Mouse (Mus musculus) c-Kit-positive CD71-positive TER-119-positive erythroid progenitor cells, embryonic 14.5 days (primary cell): Measurements from ENCODE around the gene Coq4.

Source experiments
- DNase-seq: peaks from one replicate; pipeline ENCODE4 v3.0.0-alpha.2; 2013; ENCODE audit warnings: low spot score

The Coq4 gene

DNA sequence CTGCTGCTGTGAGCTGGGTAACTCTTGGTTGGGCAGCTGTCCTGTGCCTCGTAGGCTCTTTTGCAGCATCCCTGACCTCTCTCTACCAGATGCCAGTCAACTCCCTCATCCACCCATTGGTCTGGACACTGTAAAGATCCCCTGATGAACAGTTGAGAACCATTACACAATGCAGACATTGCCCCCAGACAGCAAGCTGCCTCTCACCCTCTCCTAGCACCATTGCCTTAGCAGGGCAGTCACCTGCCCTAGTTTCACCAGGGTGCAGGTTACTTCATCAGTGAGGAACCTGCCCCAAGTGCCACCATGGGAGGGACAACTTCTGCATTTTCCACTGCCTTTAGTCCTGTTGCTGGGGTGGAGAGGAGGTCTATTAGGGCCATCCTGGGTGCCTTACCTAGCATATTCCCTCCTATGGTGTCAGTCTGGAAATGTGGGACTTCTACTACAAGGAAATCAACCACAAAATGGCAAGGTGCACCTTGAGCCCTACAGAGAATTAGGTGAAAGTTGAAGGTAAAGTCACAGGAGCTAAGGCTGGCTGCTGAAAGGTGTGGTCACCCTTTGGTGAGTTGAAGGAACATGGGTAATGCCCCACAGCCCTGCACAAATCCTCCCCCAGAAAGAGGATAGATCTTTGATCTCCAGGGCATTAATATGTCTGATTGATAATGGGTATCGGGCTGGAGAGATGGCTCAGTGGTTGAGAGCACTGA, 5.6 kb downstream of the Coq4 start:
- no peak for DNase-seq

DNA sequence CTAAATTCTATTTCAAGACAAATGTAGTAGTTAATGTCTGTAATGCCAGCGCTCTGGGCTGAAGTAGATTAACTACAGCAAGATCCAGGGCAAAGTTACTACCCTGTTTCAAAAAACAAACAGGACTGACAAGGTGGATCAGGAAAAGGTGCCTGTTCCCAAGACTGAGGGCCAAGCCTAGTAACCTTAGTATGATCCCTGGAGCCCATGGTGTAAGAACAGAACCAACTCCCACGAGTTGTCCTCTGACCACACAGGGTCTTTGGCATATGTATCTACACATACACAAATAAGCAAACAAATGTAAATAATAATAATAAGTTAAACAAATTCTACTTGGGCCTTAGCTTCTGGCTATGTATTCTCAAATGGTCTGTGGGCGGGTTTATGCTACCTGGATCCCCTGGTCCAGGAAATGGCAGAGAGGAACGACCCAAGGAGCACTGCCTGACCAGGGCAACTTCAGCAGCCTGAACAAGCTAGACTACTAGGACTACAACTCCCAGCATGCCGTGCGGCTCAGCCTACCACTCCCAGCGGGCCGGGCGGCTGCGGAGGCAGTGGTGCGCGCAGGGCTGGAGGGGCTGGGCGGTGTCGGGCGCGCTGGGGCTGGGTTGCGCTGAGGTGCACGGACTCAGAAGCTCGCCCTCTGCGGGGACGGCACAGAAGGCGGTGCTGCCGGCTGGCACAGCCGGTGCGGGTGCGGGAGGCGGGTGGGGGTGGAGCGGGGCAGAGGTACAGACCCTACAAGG, 15.0 kb downstream of the Coq4 start, which contains the start of gene Slc27a4:
Gene Slc27a4, plus strand, starts transcription at position 560 of the 752 bp plus-strand sequence.
- DNase-seq, result peak; percentile 81

DNA sequence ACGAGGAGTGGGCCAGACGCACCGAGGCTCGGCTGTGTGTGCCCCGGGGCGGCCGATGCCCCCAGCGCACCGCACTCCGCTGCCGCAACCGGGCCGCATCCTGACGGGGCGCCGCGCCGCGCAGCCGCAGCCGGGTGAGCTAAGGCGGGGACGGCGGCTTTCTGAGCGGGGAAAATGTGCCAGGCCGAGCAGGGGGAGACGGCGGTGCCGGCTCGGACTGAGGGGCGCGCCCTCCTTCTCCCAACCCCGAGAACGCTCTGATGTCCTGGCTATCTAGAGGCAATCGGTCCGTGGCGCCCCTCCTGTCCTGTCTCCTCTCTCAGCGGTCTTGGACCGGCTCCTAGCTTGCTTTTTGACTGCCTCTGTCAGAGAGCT, 15.5 kb downstream of the Coq4 start:
- DNase-seq, result peak; percentile 12

DNA sequence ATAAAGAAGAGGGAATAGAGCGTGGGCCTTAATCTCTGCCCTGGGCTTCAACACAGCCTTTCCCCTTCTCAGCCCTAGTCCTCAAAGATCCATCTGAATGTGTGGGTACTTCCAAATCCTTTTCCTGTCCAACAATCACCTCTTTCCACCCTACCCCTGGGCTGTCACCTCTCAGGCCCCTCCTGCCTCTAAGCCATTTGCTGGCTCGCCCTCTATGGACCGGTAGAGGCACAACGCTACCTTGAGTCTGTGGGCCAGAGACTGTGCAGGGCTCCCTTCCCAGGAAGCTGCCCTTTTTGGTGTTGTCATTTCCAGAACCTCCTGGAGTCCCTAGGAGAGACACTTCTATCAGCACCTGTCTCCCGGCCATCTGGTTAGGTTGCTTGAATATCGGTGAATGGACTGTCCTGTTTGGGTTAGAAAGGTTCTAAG, 16.1 kb downstream of the Coq4 start:
- peak; percentile 18 for DNase-seq

DNA sequence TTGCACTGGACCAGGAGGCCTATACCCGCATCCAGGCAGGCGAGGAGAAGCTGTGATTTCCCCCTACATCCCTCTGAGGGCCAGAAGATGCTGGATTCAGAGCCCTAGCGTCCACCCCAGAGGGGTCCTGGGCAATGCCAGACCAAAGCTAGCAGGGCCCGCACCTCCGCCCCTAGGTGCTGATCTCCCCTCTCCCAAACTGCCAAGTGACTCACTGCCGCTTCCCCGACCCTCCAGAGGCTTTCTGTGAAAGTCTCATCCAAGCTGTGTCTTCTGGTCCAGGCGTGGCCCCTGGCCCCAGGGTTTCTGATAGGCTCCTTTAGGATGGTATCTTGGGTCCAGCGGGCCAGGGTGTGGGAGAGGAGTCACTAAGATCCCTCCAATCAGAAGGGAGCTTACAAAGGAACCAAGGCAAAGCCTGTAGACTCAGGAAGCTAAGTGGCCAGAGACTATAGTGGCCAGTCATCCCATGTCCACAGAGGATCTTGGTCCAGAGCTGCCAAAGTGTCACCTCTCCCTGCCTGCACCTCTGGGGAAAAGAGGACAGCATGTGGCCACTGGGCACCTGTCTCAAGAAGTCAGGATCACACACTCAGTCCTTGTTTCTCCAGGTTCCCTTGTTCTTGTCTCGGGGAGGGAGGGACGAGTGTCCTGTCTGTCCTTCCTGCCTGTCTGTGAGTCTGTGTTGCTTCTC, 28.5 kb downstream of the Coq4 start:
- no peak for DNase-seq

DNA sequence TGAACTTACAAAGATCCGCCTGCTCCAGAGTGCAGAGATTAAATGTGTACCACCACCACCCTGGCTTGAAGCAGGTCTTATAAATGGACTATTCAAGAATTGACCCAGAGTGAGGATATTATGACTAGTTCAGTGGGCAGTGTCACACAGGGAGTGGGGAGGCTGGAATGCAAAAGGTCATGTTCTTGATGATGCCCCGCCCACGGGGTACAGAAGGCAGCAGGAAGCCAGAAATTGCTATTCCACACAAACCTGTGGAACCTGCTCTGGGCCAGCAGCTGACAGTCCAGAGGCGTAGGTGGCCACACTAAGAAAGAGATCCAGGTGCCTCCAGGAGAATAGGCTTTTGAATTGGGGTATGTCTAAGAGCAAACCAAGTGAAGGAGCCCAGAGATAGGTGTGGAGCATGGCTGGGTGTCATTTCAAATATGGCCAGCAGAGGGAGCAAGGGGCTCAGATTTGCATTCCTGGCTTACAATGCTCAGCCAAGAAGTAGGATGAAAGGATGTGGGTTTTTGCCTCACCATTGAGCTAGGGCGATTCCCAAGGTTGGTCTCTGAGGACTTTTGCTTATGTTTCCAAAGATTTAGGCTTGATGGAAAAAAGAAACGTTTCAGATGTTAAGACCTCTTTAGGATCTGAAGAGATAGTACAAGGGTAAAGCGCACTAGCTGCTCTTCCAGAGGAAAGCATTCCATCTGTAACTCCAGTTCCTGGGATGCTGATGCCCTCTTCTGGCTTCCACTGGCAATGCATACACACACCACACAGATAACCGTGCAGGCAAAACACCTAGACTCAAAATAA, 30.3 kb downstream of the Coq4 start:
- peak; percentile 74 for DNase-seq

DNA sequence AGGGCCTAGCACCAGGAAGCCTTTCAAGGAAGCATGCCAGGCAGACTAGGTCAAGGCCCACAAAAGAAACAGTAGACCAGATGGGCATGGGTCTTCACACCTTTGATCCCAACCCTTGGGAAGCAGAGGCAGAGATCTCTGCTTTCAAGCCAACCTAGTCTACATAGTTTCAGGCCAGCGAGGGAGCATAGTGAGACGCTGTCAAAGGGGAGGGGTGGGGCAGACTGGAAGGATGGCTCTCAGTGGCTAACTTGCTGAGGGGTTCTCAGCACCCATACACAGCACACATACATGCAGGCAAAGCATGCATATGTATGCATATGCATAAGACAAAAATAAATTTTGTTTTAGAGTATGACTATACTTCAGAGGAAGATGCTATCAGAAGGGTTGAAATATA, 32.1 kb downstream of the Coq4 start:
- no peak for DNase-seq

DNA sequence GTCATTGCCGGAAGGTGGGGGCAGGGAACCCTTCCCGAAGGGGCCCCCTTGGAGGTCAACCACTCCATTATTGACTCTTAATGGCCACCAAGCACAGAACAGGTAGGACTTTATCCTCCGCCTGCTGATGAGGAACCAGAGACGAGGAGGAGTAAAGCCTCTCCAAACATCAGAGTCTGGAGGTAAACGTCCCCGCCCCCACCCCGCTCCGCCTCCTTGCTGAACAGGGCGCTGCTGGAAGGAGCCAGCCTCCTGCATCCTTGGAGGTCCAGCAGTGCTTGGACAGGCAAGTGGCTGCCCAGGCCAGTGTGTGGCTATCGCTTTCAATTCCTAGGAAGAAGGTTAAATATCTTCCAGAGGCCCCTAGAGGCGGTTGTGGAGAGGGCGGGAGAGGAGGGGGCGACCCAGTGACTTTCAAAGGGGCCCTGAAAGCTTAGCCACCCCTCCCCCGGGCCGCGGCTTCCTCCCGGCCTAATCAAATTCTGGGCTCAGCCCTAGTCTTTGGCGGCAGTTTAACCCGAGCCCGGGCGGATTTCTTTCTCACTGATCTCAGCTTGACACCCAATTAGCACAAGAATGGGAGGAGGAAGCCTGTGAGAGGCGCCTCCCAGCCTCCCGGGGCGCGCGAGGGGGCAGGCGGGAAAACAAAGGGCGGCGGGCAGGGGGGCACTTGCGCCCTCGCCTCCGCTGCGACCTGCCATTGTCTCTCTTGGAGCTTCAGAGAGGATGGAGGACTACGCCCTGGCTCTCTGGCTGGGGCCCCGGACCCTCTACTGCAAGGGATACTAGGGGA, 32.9 kb downstream of the Coq4 start, which contains the start of gene Urm1:
Gene Urm1, plus strand, starts transcription at position 51 of the 793 bp plus-strand sequence.
- DNase-seq, result peak; percentile 45

DNA sequence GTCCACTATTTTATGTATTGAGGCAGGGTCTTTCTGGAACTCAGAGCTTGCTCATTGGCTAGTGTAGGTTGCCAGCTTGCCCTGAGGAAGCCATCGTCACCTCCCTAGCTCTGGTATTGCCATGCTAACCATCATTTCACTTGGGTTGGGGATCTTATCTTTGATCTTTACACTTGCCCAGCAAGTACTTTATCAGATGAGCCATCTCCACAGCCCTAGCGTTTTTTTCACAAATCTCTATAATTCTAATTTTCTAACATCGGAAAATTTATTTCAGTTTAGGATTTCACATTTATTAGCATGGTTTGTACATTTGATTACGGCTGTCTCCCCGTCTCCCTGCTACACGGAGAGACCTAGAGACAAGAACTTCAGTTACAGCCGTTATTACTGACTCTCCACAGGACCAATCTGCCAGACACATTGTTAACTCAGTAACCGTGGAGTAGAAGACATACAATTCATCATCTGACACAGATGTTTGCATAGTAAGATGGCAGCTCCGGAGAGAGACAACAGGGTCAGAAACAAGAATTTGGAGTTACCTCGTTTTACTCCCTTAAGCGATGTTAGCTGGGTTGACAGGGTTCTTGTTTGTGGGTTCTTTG, 39.1 kb downstream of the Coq4 start:
- DNase-seq, result no peak

DNA sequence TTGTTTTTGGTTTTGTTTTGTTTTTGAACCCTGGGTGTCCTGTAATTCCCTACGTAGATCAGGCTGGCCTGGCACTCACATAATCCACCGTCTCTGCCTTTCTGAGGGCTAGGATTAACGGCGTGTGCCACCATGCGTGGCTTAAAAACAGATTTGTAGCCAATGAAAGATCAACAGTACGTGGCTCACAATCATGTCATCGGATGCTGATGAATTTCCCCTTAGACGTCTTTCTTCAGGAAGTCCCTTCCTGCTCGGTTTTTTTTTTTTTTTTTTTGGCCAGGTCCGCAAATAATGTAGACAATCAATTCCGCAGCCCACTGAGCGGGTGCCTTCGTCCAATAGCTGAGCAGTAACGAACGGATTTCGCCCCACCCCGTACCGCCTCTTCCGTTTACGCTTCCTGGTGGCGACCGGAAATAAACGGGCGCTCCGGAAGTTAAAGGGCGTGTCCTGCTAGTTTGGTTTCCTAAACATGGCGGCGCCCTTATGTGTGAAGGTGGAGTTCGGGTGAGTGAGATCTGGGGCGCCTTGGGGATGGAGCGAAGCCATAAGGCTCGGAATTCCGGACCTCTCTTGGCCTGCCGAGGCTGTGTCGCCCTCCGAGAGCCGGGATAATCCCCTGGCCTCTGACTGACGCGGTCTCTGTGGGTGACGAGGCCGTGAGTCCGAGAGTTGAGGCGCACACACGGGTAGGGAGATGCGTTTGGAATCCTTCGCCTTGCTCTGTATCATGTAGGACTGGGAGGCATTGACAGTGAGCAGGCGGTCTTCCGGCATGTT, 39.8 kb downstream of the Coq4 start:
- DNase-seq, result peak; percentile 96

DNA sequence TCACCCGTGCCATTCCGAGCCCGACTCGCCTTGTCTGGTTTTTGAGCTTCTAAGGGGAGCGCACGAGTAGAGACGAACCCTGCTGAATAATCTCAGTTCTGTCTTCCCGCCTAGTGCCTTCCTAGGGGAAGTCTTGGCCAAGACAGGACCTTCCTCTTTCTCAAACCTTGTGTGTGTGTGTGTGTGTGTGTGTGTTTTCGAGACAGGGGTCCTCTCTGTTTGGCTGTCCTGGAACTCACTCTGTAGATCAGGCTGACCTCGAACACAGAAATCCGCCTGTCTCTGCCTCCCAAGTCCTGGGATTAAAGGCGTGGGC, 40.4 kb downstream of the Coq4 start:
- no peak for DNase-seq

DNA sequence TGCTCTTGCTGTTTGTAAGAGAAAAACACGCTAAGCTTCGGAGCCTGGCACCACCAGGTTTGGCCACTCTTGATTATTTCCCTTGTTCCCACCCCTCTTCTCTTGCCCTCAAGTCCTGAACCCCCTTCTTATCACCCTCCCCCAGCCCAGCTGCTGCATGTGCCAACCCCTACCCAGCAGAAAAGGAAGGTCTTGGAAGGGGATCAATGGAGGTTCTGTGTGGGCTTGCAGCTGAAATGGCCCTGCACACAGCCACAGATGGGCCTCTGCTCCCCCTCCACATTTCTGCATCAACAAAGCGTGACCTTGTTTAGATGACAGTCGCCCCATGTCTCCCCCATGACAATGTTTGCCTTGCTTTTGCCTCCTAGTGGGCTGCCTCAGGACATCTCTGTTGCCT, 43.8 kb downstream of the Coq4 start:
- no peak for DNase-seq

DNA sequence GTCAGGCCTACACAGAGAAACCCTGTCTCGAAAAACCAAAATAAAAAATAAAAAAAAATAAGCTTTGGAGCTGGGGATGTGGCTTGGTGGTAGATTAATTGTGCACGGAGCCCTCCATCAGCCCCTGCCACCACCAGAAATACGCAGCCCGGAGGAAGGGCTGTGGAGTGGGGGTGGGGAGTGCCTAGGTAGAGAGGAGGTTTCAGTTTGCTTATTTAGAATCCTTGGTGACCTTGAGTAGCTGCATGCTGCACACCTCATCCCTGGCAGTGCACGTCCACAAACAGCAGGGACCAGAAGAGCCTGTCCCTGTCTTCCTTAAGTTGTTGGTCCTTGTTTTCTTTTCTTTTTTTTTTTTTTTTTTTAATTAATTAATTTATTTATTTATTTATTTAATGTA, 46.5 kb downstream of the Coq4 start:
- no peak for DNase-seq

DNA sequence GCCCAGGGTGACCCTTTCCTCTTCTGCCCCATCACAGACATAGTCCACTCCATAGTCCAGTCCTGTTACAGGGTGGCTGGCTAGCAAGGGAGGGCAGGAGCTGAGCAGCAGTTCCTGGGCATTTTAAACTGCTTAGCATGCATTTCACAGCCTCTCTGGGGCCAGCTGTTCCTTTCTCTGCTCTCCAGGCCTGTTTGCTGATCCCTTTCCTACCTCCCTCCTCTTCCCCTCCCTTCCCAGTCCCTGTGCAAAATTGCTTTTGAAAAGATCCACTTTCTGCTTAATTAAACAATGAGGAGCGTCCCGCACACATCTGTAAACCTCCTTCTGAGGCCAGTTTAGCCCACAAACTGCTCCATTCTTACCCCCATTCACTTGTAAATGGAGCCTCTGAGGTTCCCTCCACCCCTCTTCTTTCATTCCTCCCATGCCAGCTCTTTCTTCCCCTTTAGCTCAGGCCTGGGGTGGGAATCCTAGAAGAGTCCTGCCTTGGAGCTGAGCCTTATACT, 48.2 kb downstream of the Coq4 start:
- DNase-seq, result no peak

DNA sequence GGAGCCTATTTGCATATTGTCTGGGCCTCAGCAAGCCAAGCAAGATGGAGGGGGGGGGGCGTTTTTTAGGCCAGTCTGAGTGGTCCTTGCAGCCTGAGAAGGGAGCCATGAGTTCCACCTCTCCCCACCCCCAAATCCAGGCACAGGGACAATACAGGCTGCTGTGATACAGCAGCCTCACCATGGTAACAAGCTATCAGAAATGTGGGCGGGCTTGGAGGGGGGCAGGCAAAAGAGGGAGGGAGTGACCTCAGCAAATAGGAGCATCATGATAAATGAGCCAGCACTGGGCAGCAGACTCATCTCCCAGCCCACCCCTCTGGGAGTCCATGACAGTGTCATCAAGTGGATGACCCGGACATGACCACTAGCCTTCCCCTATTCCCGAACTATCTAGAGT, 52.2 kb downstream of the Coq4 start:
- DNase-seq, result no peak

DNA sequence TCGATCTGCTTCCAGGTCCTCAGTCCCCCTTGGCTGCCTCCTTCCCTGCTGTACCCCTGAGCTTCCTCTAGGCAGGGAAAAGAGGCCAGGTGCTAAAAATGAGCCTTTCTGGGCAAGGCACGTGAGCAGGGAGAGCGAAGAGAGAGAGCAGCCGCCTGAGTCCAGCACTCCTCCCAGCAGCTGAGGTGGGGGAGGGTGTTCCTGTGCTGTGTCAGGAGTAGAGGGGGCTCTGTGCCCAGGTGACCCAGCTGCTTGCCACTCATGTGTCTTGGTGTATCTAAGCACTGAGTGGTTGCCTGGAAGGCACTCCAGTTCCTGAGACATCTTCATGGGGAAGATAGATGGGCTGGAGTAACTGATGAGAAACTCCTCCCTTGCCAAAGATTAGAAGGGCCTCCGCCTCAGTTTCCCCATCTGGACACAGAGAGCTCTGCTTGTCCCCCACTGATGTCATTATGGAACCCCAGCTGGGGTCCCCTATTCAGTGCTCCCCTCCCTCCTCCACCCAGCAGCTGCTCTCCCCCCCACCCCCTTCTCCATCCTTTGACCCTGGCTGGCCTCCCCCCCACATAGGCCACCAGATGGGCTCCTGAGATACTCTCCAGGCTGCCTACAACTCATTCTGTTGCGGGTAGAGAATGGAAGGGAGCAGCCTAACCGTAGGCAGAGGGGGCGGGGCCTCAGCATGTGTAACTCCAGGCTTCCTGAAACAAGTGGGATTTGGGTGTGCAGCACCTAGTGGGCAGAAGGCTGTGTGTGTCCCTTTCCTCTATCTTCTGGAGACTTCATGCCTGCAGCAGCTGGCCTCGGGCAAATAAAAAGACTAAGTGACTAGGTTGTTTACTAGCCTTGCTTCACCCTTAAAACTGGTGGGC, 56.2 kb downstream of the Coq4 start:
- no peak for DNase-seq

DNA sequence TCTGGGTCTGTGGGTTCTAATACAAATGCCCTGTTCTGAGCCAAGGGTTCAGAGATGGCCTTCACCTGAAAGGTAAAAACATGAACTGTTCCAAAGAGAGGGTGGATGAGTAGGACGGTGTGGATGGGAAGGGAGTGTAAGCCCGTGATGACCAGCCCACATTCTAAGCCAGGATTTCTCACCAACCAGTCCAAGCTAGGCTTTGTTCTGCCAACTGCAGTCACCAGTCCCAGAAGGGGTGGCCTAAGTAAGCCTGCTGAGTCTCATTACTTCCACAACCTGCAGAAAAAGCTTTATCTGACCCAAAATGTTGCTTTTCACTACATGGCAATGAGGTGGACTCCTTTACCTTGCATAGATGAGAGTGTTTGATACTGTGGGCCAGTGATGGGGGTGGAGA, 56.8 kb downstream of the Coq4 start:
- no peak for DNase-seq

DNA sequence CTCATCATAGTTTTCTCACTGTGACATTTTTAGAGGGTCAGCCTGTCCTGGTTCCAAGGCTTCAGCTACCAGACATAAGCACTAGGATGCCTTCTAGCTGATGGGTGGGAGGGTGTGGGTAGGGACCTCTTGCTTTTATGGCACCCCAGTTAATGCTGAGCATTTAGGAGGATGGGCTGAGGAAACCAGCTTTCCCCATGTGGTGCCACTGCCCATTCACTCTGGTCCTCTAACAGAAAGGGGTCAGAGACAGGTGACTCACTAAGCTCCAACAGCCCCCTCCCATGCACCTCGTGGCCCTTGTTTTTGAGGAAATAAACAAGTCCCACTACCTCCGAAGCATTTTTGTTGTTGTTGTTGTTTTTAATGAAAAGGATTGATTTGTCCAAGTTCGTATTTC, 57.4 kb downstream of the Coq4 start:
- DNase-seq, result no peak

DNA sequence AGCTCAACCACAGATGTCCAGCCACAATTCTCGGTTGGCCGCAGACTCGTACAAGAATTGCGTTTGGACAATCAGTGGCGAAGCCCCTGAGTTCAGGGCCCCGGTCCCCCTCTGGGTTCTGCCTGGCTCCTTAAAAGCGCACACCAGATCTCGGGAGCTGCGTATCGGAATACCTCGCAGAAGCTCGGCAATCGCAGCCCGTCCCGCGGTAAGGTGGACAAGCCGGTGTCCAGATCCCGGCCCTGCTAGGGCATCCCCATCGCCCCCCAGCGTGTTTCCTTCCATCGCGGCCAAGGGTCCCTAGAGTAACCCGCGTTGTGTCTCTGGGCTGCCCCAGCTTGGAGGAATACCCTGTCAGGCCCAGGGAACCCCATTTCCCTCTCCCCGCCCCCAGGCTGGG, 58.3 kb downstream of the Coq4 start:
- no peak for DNase-seq
